Mouse (Mus musculus) cerebellum, adult 11-12 months (tissue): ENCODE data around the gene Slc4a4.

Source experiments
- DNase-seq: peaks from one replicate; pipeline ENCODE4 v3.0.0; 2022

The Slc4a4 gene

DNA sequence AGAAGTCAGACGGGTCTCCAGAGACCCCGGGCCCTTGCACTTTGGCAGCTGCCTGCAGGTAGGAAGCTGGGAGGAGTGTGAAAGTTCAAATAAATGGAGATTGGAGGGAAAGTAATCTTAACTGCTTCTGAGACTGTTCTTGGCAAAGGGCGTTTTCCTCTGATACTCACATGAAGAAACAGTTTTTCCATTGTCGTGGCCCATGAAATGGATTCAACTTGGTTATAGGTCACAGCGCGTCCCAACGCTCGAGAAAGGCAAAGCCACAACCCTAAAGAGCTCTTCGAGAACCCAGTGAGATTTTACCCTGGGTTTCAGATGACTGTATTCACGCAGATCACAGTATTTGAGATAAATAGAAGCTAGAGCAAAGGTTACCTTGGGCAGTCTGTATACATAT is 31.0 kb downstream of the Slc4a4 start:
- DNase-seq: no peak

- no peak for DNase-seq
Measured at GRCm38 (mm10) chr5:88918538-88918937, 31.9 kb downstream of the Slc4a4 start.

DNA sequence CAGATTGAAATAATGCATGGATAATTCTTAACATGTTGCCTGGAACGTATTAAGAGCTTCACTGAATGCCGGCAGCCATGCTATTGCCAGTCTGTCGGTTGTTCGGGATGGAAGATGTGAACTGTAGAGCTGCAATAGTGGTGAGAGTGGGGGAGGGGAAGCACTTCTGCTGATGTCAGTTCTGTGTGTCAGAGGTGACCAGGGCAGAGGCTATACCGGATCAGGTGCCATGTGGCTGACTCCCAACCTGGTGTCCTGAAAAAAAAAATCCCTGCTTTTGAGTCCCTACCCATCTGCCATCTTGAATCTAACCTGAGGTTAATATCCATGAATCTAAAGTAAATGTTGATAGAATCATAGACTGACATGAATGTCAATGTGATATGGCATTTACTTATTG is 39.0 kb downstream of the Slc4a4 start:
- no peak for DNase-seq

DNA sequence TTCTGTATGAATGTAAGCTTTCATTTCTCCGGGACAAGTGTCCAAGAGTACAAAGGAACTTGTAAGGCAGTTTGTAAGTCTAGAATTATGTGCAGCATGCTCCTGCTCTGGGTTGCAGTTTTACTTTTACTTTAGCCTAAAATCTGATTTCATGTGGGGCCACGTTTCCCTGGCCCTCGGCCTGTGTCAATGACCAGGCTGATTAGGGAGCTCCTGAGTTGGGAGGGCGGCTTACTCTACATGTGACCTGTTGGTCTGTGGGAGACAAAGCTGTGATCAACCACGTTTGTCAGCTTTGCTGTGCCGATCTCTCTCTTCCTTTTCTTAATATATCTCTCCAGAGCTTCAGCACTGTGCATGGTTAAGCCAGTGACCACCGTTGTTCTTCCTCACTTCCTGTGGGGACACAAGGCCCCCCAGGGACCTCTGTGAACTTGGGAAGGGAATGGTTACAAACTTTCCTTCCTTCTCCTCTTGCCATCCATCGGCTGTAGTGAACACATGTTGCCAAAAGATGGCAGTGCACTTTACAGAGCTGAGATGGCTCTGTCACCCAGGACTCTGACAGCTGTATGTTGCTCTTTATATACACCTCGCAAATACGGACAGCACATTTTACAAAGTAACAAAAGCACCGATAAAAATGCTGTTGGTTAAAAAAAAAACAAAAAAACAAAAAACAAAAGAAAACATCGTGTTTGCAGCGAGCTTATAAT is 41.7 kb downstream of the Slc4a4 start:
- no peak for DNase-seq

GRCm38 (mm10) chr5:88929392-88930094 is 42.9 kb downstream of the Slc4a4 start:
- DNase-seq: peak; percentile 82

DNA sequence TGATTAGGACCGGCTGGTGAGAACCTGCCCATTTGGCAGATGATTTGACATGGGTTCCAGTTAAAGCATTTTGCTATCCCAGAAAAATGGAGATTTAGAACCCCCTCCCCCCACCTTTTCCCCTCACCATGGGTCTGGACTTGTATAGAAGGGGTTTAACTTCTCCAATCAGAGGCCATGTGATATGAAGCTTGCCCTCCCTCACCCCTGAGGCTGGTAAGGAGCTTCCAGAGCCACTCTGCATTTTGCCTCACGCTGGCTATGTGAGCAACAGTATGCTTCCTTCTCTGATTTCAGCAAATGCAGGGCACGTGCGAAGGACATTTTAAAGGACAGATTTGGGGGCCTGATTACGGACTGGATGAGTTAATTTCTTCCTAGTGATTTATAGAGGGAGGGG is 43.5 kb downstream of the Slc4a4 start:
- DNase-seq: no peak

DNA sequence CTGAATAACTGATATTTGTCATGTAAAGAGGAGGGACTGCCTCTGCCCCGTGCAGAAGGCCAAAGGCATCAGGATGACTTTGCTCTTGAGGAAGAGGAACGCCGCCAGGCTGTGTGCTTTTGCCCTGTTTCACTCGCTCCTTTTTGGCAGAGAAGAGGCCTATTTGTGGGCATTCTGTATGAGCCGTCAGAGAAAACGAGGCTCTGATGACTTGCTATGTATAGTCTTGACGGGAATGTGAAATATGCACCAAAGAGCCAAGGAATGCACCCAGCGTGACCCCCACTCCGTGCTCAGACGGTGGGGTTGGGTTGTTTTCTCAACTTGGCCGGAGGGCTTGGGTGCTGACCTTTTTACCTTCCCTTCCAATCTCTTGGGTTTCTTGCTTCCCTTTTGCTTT is 44.0 kb downstream of the Slc4a4 start:
- no peak for DNase-seq

DNA sequence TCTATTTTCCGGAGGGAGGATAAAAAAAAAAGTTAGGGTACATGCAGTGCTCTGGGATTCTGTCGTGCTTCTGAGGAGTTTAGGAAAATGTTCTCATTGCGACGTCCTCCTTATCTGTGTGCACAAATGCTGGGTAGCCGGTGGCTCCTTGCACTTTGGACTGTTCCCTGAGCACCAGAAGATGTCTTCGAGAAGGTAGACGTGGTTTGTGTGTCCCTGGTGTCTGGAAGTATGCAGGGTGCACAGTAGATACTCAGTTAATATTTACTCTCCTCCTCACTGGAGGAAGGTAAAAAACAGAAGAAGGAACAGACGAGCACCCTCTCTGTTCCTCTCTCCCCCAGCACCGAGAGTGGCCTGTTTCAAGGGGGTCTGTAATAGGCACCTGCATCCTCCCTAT is 44.6 kb downstream of the Slc4a4 start:
- no peak for DNase-seq

DNA sequence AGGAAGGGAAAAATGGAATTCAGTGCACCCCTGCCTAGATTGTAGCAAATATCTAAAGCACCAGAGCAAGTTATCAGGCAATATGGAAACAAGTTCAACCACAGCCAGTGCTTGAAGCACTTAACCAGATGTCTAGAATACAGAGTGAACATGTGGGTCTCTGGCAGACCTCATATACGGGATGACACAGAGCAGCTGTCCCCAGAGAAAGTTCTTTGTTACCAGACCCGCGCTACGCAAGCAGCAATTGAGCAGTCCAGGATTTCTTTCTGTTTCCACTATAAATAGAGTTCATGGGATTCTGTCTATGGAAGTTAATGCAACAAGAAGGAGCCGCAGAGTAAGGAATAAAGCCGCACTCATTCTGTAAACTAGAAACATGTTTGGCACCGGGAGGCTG is 46.8 kb downstream of the Slc4a4 start:
- no peak for DNase-seq

GRCm38 (mm10) chr5:88933946-88934345 is 47.3 kb downstream of the Slc4a4 start:
- DNase-seq: no peak

GRCm38 (mm10) chr5:88938208-88938607 is 51.6 kb downstream of the Slc4a4 start:
- no peak for DNase-seq

- DNase-seq: no peak
Measured at GRCm38 (mm10) chr5:88939151-88939550, 52.5 kb downstream of the Slc4a4 start.

DNA sequence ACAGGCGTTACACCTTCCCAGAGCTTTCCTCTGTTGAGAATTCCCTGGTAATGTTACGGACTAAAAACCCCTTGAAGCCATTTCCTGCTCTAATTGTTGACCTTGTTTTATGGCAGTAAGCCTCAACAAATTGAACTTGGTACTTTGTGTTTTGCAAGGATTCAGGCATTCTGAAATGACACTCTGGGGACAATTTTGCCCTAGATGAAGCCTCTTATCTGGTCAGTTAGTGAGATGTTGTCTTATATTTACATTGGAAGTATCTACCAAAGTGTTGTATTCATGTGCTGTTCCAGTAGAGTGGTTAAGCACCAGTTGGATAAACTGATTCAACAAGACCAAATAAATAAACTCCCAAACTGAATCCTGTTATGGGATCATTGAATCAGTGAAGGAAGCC is 53.2 kb downstream of the Slc4a4 start:
- DNase-seq: no peak

GRCm38 (mm10) chr5:88941905-88942304 is 55.3 kb downstream of the Slc4a4 start:
- DNase-seq: no peak

- peak; percentile 54 for DNase-seq
Measured at GRCm38 (mm10) chr5:88945661-88946339, 59.2 kb downstream of the Slc4a4 start.

DNA sequence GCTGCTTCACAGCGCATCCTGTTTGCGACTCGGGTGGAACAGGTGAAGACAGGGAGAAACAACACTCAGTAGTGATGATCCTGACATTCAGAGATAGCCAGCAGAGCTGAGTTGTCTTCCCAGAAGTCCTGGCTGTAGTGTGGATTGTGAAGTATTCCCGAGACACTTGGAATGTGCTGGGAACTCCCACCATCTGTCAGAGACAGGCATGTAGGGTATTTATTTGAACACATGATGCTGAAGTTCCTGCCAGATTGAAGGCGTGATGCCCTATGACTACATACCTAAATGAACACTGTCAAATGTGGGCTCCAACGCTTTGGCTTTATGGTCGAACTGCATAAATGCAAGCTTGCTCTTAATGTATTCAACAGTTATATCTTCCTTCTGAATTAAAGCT is 63.7 kb downstream of the Slc4a4 start:
- no peak for DNase-seq

DNA sequence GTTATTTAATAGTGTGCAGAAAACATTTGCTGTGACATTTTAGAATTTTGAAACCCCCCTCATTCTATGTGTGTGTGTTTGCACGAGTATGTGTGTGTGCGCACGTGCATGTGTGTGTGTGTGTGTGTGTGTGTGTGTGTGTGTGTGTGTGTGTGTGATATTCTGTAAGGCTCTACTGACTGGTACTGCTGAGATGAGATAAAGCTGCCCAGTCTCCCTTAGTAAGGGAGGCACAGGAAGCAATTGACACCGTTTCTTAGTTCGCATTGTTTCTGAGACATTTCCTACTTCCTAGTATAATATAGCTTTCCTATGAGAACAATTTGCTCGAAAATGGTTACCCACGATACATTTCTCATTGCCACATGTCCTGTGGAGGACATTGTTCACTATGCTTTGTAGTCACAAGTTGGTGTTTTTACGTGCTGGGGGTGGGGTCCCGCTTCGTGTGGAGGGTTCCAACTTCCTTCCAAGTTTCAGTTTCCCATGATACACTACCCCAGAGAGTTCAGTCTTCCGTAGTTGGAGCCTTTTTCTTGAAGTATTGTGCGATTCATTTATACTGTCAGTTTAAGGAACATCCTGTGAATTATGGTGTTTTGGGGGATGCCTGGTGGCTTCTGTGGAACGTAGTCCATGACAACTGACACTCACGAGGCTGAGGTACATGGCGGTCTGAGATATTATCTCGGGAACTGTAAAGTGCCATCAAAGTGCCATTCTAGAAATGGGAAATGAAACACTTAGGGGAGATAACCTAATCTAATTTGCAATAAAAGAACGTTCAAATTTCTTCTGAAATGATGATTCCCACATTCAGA is 66.3 kb downstream of the Slc4a4 start:
- no peak for DNase-seq

- DNase-seq: no peak
Measured at GRCm38 (mm10) chr5:88957735-88958134, 71.1 kb downstream of the Slc4a4 start.

DNA sequence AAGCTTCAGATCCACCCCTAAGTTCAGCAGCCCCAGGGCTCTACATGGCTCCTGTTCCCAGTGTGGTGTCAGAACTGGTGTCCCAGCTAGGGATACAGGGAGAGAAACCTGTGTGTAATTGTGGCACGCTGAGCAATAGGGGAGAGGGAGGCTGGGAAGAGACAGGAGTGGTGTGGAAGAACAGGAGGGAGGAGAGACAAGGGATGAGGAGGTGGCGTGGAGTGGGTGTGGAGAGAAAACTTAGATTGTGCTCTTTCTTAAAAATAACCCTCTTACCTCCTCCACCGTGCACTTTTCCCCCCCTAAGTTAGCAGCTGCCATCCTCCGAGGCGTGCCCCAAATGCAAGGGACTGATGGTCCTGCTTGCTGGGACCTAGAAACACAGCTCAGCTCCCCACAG is 72.3 kb downstream of the Slc4a4 start:
- no peak for DNase-seq

DNA sequence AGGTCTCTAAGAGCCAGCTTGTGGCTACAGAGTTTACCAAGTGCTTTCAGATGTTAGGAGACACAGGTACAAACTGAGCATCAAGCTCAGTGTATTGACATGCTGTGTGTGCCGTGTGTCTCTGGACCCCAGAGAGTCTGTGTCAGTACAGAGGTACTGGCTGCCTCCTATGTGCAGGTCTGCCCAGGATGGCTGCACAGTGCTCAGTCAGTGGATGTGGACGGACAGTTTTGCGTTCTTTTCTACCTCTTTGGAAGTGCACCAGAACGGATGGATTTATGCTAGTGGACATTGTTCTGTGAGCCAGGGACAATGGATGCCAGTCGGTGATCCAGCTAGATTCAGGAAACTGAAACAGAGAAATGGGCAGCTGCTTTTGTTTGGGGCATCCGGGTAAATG is 72.8 kb downstream of the Slc4a4 start:
- no peak for DNase-seq

DNA sequence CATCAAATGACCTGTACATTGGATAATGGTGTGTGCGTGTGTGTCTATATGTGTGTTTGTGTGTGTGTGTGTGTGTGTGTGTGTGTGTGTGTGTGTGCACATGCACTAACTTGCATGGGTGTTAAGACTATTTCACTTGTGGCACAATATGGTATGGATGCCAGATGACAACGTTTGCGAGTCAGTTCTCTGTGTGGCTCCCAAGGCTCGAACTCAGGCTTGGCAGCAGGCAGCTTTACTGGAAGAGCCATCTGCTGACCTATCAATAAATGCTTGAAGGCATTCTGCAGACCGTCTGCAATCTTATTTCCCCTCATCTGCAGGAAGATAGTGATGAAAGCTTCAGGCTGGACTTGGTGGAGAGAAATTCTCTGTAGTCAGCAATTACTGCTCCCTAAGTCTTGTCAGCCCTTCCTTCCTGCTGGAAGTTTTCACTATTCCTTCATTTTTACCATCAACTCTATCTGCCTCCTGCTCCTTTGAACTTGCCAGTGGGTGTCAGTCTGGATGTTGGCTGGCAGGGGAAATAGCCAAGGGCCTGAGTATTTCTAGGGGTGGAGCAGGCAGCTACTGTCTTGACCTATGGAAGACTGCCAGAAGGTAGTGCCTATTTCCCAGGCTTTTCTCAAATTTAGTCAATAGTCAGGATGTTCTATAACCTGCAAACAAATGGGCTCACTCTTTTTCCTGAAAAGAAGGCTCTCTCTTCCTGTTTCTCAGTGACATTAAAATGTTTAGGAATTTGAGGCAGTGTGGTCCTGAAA is 73.9 kb downstream of the Slc4a4 start:
- no peak for DNase-seq

- no peak for DNase-seq
Measured at GRCm38 (mm10) chr5:88961351-88961761, 74.7 kb downstream of the Slc4a4 start.
